Mouse (Mus musculus) bone marrow, adult 2 months (tissue): ENCODE measurements around the gene Zfp143. TPM values are rescaled to one million over a fixed set of nuclear protein-coding genes. Genes with fewer than 3 reads are reported as not detected.
A peak's percentile ranks its signal among the peaks of the same experiment; 100 is the strongest.
"Not testable (repeated sequence)": the region's sequence is repeated elsewhere in the genome, so short reads cannot be mapped to it uniquely, and the experiment has no call there.

Source experiments
- H3K27ac ChIP-seq: fragments of 200-500 bp; 2 replicates; pipeline ENCODE4 v1.5.1; 2012; ENCODE audit warnings: low read depth, mild to moderate bottlenecking, control low read depth, inconsistent platforms, low read length; ENCODE audit not compliant: control insufficient read depth, poor library complexity, insufficient read depth
- H3K4me1 ChIP-seq: fragments of 200-500 bp; 2 replicates; pipeline ENCODE4 v1.6.1; 2011; ENCODE audit warnings: low read length; ENCODE audit not compliant: control insufficient read depth, insufficient read depth
- H3K4me3 ChIP-seq: fragments of 200-500 bp; replicated peaks from 2 replicates; pipeline ENCODE3; 2011; ENCODE audit warnings: mild to moderate bottlenecking, low read depth, low read length, control low read depth; ENCODE audit not compliant: control insufficient read depth
- CTCF ChIP-seq: fragments of 200-500 bp; IDR thresholded peaks from 2 replicates; pipeline ENCODE4 v1.5.1; 2011; ENCODE audit warnings: low read length, control low read depth; ENCODE audit not compliant: control insufficient read depth, insufficient read depth
- POLR2A ChIP-seq: fragments of 200-500 bp; IDR thresholded peaks from 2 replicates; pipeline ENCODE4 v1.6.1; 2011; ENCODE audit warnings: low read depth, mild to moderate bottlenecking, control low read depth, low read length, borderline replicate concordance; ENCODE audit not compliant: control insufficient read depth
- WGBS: fragments of 180-500 bp; shearing (Covaris S2); methylation state at CpG from one replicate; pipeline ENCODE4 v1.1.7; 2018; 5-methylcytosine and 5-hydroxymethylcytosine counted together
- polyA plus RNA-seq: library from polyadenylated mRNA; stranded (reverse); fragments of >200 nt; gene quantifications from 2 replicates; pipeline ENCODE4 v1.2.4, GENCODE M21; 2011; ENCODE audit warnings: low replicate concordance; ENCODE audit not compliant: missing spikeins, insufficient read depth, insufficient read length

The Zfp143 gene
- polyA plus RNA-seq, 1 experiment: 11.1 TPM

DNA sequence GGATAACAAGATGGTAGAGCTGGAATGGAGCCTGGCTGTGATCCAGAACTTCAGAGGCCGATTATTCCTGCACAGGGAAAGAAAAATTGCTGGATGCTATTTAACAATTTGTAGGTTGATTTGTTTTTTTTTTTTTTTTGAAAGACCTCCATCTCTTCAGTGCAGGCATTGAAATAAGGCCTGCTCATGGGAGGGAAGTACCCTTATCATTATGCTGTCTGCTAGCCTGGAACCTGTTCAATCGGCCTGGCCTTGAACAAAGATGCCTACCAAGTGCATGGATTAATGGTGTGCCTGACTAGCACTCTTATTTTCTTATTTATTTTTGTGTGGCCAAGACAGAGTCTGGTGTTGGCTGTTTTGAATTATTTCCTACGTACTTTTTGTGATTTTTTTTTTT is 30.7 kb upstream of the Zfp143 start:
- TF ChIP-seq POLR2A (no peak), CTCF (no peak)
- Histone ChIP-seq H3K4me1 (no peaks in the 10 kb centered on the region), H3K27ac (no peak overlapping the region), H3K4me3 (no peak overlapping the region)
- WGBS: 81% methylated on average over 3 of the region's 3 CpGs

- not testable (repeated sequence) for H3K4me1 ChIP-seq, H3K4me3 ChIP-seq, H3K27ac ChIP-seq
- WGBS: 91% methylated on average over 2 of the region's 2 CpGs
Observed at GRCm38 (mm10) chr7:110057723-110058122, 3.3 kb upstream of the Zfp143 start.

- 78% methylated on average over 12 of the region's 12 CpGs for WGBS
- Histone ChIP-seq H3K4me1 (no peaks in the 10 kb centered on the region), H3K4me3 (no peak overlapping the region), H3K27ac (no peak overlapping the region)
- no peak for TF ChIP-seq CTCF
Observed at GRCm38 (mm10) chr7:110059092-110059785, 1.8 kb upstream of the Zfp143 start.

DNA sequence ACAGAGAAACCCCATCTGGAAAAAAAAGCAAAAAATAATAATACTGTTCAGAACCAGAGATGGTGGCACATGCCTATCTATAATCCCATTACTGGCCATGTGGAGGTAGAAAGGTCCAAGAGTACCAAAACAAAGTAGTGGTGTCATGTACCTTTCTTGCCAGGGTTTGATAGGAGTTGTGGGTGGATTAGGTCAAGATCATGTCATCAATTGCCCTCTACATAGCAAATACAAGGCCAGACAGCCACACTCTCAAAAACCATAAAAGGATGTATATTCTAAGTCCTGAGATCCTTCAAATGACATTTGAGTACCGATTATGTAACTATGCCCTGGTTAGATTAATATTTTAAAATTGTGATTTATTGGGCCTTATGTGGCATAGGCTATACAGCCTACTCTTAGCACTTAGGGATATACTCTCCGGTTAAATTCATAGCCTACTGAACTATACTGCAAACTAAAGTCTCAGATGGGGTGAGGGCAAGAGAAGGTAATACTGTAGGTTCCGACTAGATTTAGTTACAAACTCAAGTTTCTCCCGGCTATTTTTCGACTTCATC is 830 bp upstream of the Zfp143 start:
- TF ChIP-seq CTCF (no peak), POLR2A (no peak)
- Histone ChIP-seq H3K4me1 (no peaks in the 10 kb centered on the region), H3K4me3 (peak overlapping the region; percentile 33), H3K27ac (no peak overlapping the region)
- 11% methylated on average over 5 of the region's 5 CpGs for whole genome bisulfite sequencing

DNA sequence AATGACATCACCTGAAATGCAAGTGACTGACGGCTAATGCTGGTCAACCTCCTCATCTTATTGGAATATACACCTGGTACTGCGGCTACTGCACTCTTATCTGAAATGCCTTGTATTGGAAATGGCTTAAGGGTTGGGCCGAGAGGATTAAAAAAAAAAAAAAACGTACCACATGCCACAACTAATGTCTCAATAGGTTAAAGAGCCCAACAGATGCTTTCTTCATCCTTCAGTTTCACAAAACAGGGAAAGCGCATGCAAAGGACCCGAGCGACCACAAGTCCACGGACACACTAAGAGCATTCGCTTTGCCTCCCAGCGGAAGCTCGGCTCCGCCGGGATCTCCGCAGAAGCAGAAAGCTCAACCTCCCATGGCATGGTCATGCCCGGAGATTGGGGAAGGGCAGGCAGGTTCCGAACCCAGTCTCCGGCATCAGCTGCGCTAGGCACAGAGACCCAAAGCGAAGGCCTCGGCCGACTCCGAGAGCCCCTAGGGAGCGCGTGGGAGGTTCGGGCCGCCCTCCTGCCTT is 283 bp upstream of the Zfp143 start:
- peak overlapping the region; percentile 77 for H3K4me3 ChIP-seq
- H3K27ac ChIP-seq: peak overlapping the region; percentile 97
- TF ChIP-seq CTCF: no peak
- under 1% methylated on average over 26 of the region's 26 CpGs for WGBS
- no peaks in the 10 kb centered on the region for H3K4me1 ChIP-seq

DNA sequence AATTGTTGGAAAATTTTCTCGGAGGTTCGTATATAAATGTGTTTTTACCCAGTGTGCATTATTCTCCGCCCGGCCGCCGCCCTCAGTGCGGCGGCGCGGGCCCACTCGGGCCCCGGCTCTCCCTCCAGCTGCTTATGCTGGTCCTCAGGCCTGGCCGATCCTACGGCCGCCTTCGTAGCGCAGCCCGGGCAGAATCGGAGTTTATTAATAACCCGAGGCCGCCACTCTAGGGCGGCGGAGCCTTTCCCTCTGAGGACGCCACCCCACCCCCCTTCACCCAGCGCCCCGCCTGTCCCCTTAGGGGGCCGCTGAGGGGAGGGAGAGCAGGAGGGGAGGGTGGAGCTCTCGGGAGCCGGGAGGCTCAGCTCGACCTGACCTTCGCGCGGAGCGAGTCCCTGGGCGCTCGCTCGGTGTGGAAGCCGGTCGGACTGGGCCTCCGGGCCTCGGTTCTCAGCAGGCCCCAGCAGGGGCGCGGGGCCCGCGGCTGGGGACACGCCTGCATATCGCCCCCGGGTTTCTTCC is 796 bp downstream of the Zfp143 start:
- no peaks in the 10 kb centered on the region for H3K4me1 ChIP-seq
- TF ChIP-seq POLR2A (peak; percentile 70; the same call in 1 of the 2 replicates), CTCF (no peak)
- WGBS: under 1% methylated on average over 48 of the region's 48 CpGs
- H3K27ac ChIP-seq: peak overlapping the region; percentile 96
- peak overlapping the region; percentile 61 for H3K4me3 ChIP-seq

DNA sequence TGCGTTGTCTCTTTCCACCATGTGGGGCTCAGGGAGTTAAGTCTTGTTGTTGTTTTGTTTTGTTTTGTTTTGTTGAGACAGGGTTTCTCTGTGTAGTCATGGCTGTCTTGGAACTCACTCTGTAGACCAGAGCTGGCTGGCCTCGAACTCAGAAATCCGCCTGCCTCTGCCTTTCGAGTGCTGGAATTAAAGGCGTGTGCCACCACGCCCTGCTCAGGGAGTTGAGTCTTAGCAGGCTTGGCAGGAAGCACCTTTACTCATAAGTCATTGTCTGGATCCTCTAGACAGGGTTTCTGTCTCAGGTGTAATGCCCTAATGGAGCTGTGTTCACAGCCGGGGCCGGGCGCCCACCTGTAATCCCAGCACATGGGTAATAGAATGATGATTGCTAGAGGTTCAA is 2.7 kb downstream of the Zfp143 start:
- TF ChIP-seq CTCF (no peak), POLR2A (no peak)
- WGBS: 92% methylated on average over 9 of the region's 9 CpGs
- Histone ChIP-seq H3K27ac (no peak overlapping the region), H3K4me1 (no peaks in the 10 kb centered on the region), H3K4me3 (no peak overlapping the region)

GRCm38 (mm10) chr7:110069070-110069469 is 8.1 kb downstream of the Zfp143 start:
- Histone ChIP-seq H3K4me1 (no peaks in the 10 kb centered on the region), H3K4me3 (no peak overlapping the region), H3K27ac (no peak overlapping the region)
- 81% methylated on average over 2 of the region's 2 CpGs for WGBS
- TF ChIP-seq CTCF: no peak
- TF ChIP-seq POLR2A: no peak
